Mouse (Mus musculus): ENCODE data around the gene Plxna4.

- TF ChIP-seq POLR2A (IDR thresholded peaks at IDR 0.05; ENCODE audit: low read depth, low read length) (no peak), CTCF (IDR thresholded peaks at IDR 0.05; ENCODE audit: extremely low read depth, insufficient read length, insufficient replicate concordance, low read depth, low read length) (no peak)
Observed at GRCm38 (mm10) chr6:32585211-32585610, 2.8 kb downstream of the Plxna4 start.
